Mouse (Mus musculus): ENCODE results near the gene Gm17364.
"Not testable (repeated sequence)": the region's sequence is repeated elsewhere in the genome, so short reads cannot be mapped to it uniquely, and the experiment has no call there.

Gene Gm17364

GRCm38 (mm10) chr13:41251667-41252066 lies 22.1 kb downstream of the Gm17364 start:
- DNase-seq (ENCODE audit: low spot score in 2 of 2): no peak

DNA sequence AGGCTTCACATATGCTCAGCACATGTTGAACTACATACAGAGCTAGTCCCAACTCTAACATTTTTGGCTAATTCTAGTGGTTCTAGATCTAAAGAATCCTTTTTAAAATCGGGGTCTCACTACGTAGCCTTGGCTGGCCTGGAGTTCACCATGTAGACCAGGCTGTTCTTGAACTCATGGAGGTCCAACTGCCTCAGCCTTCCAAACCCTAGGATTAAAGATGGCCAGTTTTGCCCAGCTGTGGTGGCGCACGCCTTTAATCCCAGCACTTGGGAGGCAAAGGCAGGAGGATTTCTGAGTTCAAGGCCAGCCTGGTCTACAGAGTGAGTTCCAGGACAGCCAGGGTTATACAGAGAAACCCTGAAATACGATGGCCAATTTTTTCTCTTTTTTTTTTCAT lies 22.5 kb downstream of the Gm17364 start:
- DNase-seq (ENCODE audit: low spot score in 2 of 2): not testable (repeated sequence)

DNA sequence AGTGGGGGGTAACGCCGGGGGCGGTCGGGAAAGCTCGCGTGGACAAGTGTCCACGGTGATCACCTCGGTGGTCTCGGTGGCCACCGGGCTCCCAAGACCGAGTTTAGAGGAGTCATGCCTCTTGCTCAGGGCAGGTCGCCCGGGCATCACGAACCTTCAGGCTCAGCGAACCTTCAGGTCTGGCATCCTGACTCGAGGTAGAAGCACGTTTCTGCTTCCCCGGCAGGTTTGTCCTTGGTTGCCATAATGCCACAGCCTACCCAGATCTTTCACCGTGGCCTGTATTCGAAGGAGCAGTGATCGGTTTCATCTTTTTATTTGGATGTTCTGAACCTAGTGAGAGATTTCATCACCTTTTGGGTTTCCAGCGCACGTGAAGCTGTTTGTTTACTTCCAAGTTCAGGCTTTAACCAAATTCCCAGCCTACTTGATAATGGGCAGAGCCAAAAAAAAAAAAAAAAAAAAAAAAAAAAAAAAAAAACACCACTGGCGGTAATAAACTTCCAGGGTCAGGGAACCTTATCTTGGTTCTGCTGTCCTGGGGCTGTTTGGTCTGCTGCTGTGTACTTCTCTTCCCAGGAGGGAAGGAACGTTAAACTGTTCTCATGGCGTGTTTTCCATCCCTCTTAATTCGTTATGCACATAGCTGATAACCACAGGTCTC lies 23.3 kb downstream of the Gm17364 start:
- no peak for DNase-seq (ENCODE audit: low spot score in 2 of 2)

GRCm38 (mm10) chr13:41249538-41250317 lies 24.0 kb downstream of the Gm17364 start, which contains the start of gene Smim13:
Gene Smim13, plus strand, starts transcription at chr13:41249844.
- peak; percentile 86 to 93 for DNase-seq (ENCODE audit: low spot score in 2 of 2)

DNA sequence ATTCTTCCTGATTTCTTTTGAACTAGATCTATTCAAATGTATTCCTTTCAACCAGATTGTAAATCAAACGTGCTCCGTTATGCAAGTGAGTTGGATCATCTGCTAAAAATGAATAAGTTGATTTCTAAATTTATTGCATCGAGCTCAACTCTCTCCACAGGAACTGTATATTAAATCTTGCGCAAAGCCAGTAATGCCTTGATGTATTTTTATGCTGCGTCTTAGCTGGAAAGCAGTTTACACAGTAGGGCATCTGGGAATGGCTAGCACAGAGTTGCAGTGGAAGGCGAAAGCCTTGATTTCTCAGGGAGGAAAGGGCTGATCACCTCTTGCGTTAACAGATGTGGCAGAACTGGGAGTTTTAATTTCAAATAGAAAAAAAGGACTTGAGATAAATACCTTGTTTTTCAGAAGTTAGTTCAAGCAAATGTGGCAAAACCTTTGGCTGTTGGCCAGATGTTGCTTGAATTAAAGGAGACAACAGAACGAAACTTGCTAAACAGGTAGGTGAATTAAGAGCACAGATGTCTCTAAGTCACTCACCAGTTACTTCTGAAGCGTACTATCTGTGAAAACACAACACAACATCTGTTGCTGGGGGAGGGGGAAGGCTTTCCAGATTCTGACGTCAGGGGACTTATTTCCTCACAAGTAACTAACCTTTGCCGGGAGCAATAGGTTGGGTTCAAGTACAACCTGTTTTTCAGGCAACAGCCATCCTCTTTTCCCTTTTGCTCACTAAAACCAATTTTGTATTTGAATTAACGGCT lies 24.8 kb downstream of the Gm17364 start:
- DNase-seq (ENCODE audit: low spot score in 2 of 2): peak in 1 of 2 experiments; percentile 39

DNA sequence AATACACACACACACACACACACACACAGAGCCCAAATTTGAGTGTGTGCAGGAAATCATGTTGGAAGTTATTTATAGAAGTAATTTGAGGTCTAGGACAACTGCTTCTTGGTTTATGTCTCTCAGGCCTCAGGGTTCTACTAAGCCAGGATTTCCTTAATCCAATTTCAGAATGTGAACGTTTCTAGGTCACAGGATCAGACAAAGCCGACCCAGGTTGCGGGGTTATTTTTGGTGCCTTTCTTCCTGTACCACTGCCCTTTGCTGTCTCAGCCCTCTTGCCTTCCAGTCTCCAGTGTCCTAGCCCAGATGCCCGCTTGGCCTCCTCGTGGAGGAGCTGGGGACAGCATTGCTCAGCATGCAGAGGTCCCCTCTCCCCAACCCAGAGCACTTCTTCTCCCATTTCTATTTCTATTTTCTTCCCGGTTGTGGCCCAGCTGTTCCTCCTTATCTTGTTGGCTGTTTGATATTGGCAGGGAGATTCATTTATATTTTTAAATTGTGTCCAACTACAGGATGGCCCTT lies 29.4 kb downstream of the Gm17364 start:
- no peak for DNase-seq (ENCODE audit: low spot score in 2 of 2)

DNA sequence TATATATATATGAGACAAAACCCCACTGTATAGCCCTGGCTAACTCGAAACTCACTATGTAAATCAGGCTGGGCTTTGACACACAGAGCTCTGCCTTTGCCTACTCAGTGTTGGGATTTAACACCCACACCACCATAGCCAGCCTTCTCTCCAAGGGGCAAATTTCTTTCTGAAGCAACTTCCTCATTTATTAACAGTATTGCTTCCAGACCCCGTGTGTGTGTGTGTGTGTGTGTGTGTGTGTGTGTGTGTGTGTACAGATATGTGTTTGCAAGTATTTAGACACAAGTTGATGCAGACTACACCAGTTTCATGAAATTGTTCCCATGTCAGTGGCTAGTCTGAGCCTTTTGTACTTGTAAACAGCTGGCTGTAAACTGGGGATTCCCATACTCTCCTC lies 32.2 kb downstream of the Gm17364 start:
- no peak for DNase-seq (ENCODE audit: low spot score in 2 of 2)

GRCm38 (mm10) chr13:41238805-41239130 lies 35.0 kb downstream of the Gm17364 start:
- DNase-seq (ENCODE audit: low spot score in 2 of 2): no peak

DNA sequence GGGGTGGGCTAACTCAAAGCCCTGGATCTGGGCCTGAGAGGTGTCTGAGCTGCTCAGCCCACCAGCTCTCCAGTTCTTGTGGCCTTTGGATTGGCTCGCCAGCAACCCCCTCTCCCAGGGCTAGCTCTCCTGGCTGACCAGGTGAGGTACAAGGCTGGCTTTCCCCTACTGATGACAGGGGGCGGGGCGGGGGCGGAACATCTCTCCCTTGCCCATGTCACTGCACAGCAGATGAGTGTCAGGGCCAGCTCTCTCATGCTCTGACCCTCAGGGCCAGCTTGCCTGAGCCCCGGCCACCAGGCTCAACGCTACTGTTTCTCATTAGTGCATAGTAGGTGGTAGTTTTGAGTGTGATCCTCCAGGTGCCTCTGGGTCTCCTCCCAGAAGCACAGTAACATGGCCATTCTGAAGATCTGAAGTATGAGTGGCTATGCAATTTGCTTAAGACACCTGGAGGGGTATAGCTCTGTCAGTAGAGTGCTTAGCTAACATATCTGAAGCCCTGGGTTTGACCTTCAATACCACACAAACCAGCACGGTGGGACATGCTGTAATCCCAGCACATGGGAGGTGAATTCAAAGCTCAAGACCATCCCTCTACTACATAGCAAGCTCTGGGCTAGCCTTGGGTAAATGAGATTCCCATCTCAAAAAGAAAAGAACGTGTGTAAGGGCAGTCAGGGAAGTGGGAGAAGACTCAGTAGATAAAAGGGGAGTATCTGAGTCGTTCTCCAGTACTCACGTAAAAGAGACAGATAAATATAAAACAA lies 35.6 kb downstream of the Gm17364 start:
- DNase-seq (ENCODE audit: low spot score in 2 of 2): no peak

DNA sequence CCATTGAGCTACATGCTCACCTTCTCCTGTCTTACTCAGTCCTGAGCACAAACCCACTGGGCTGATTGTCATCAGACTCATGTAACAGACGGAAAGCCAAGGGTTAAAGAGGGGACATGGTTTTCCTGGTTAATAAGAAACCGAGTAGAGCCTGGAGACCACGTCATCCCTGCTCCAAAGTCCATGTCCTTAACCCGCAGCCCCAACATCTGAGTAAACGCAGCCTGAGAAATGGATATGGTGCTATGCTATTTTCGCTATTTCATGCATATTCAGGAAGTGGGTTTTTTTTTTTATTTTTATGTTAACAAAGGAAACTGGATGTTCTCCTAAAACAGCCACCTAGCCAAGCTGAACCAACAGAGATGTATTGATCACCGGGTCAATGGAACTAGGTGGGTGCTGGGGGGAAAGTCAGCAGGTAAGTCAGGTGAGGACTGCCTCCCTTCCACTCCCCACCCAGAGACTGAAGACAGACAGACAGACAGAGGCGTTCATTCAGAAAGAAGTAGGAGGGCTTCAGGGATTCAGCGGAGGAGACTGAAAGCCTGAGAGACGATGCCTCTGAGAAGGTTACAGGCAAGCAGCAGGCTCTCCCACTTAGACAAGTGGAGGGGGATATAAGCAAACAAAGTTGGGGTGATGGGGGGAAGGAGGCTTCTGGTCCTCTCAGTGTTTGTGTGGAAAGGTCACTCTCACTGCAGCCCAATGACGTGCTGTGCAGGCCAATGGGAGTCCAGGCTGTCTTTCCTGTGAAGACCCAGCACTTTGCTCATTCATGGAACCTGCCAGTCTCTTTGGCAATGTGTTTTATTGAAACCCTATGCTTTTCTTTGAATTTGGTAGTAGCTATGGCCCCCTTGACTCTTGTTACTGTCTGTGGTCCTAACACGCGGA lies 37.7 kb downstream of the Gm17364 start:
- DNase-seq (ENCODE audit: low spot score in 2 of 2): no peak

GRCm38 (mm10) chr13:41235181-41235580 lies 38.6 kb downstream of the Gm17364 start:
- no peak for DNase-seq (ENCODE audit: low spot score in 2 of 2)

- DNase-seq (ENCODE audit: low spot score in 2 of 2): no peak
Measured at GRCm38 (mm10) chr13:41233241-41233640, 40.5 kb downstream of the Gm17364 start.

DNA sequence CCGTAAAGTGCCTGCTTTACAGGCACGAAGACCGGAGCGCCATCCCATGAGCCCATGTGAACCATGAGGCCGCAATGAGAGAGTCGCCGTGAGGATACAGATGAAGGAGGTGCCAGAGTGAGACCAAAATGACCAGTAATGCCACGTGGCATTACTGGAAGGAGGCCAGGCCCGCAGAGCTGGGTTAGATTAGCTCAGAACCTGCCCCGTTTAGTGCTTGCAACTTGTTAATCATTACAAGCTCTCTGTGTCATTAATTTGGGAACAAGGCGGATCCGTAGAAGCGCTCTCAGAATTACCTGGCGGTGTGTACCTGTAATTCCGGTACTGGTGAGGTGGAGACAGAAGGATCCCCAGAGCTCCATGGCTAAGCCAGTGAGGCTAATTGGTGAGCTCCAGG lies 41.6 kb downstream of the Gm17364 start:
- DNase-seq (ENCODE audit: low spot score in 2 of 2): no peak

DNA sequence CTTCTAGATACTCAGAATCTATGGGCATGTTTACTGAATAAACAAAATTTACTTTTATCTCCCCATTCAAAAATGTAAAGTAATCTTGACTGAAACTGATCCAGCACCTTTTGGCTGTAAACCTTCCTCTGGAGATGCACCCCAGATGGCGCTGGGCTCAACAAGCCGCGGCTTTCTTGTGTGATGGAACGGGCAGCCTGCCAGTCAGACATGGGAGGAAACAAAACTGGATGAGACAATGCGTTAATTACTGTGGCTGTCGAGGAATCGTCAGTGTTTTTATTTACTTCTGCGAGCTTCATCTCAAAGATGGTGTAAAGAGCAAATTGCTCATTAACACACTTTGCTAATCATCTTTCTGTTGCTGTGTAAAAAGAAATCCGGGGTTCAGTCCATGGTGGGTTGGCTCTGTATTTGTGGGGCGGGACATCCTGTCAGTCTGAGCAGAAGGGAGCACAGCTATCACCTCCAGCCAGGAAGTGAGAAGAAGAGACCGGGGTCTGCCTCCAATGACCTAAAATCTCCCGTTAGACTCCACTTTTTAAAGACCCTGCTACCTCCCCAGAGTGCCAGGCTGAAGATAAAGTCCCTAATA lies 42.3 kb downstream of the Gm17364 start:
- DNase-seq (ENCODE audit: low spot score in 2 of 2): no peak

DNA sequence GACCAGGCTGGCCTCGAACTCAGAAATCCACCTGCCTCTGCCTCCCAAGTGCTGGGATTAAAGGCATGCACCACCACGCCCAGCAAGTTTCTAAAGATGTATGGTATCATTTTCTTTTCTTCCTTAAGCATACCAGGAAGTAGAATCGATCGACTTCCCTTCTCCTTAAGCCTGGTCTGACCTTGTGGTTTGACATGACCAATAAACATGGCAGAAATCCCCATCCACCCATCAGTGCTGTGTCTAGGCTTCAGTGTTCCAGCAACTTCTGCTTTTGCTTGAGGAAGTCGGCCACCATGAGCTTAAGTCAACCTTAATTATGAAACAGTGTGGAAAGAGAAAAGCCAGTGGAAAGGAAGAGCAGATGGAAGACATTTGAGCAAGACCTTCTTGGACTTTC lies 43.5 kb downstream of the Gm17364 start:
- DNase-seq (ENCODE audit: low spot score in 2 of 2): no peak

DNA sequence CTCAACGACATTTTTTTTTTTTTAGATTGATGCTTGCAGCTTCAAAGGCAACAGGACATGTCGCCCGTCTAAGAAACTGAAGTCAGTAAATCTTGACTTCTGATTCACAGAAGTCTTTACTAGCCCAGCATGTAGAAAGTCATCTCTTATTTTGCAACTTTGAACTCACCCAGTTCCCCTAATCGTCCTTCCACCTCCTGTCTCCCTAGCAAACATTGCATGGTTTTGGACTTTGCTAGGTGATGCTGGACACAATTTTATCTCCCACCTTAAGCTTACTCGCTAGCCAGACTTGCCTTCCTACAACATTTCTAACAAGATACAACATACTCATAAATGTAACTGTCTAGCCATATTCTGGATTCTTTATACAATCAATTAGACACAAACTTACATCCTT lies 45.7 kb downstream of the Gm17364 start:
- DNase-seq (ENCODE audit: low spot score in 2 of 2): no peak

DNA sequence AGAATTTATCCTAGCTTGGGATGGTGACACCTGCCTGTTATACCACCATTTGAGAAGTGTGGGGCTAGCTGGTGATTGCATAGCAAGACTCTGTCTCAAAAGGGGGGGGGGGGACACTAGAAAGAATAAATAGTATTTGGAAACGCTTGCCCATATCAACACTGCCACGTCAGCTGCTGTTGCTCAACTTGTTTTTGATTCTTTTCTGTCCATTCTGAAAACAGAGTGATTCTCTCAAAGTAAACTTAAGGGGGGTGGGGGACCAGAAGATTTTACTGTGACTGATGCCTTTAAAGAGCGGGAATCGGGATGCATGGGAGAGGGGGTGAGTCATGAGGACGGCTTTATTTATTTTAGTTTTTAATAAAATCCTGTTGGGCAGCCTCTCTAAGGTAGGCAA lies 47.3 kb downstream of the Gm17364 start:
- no peak for DNase-seq (ENCODE audit: low spot score in 2 of 2)
